Comparison of ENCODE assay signal across 15 mouse cellular contexts in the genomic region with DNA sequence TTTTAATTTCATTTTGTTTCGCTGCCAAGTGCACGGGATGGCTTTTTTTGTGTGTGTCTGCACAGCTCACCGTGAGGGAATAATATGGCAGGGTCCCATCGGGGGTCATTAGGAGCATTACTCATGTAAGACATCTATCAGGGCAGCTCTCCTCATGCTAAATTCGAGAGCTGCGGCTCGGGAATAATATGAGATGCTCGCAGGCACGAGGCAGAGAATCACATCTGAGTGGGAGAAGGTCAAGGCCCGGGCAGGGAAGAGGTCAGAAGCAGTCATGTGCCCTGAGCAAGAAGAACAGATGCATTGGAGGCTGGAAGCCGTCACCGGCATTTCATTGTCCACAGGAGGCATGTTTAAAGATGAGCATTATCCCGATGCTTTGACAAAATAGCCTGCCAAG.
DNase-seq lines count a peak whose midpoint lies in the region; ATAC-seq and TF ChIP-seq lines count a peak whose summit lies in the region.
"Had no signal": no experiment of that assay in that cellular context is flagged by ENCODE, and none has a peak within 500 bp of the region (broad histone marks: within the 10 kb centered on the region; RNA-seq: fewer than 3 reads in every experiment).

No protein-coding gene starts in this region.

- no peaks in the 10 kb centered on the region for H3K4me1 ChIP-seq in cerebellum, adult 2 months (ENCODE audit: control insufficient read depth, insufficient read depth, low read length)
- H3K4me1 ChIP-seq in hindbrain, embryonic 13.5 days (replicated peaks) = peaks cover 23% of the 10 kb centered on the region
- peaks cover 24% of the 10 kb centered on the region for H3K4me1 ChIP-seq in midbrain, embryonic 16.5 days (ENCODE audit: control insufficient read depth, insufficient read depth, low read length)
- H3K4me1 ChIP-seq: stomach, embryonic 15.5 days had no signal

- 20% methylated on average over 13 of the region's 13 CpGs for WGBS in cerebellum, adult 2 months
- WGBS in hindbrain, embryonic 13.5 days = 9% methylated on average over 13 of the region's 13 CpGs
- WGBS in midbrain, embryonic 16.5 days = 9% methylated on average over 13 of the region's 13 CpGs

- intact Hi-C loops in heart, postnatal 10 days (cut with DNase I) = no loop called here

- TF ChIP-seq CTCF in cerebellum, adult 2 months (IDR thresholded peaks at IDR 0.05; ENCODE audit: borderline replicate concordance, insufficient read depth, low read depth, low read length) = no peak

- no peak for TF ChIP-seq POLR2A in cerebellum, adult 2 months (IDR thresholded peaks at IDR 0.05; ENCODE audit: borderline replicate concordance, insufficient read depth, low read length)

- DNase-seq in cerebellum, adult 2 months = peak; percentile 22 to 30
- DNase-seq in cerebellum, postnatal 4 days (ENCODE audit: low spot score in 2 of 2) = no peak
- peak; percentile 69 for DNase-seq in embryo, embryonic 10 days (ENCODE audit: low spot score)
- no peak for DNase-seq in heart, postnatal 10 days
- no peak for DNase-seq in yolk sac, embryonic 10.5 days (ENCODE audit: low spot score)
- no peak for DNase-seq in c-Kit-positive CD71-positive TER-119-positive erythroid progenitor cells, embryonic 14.5 days (ENCODE audit: low spot score)
- DNase-seq: gastrocnemius, postnatal 14 days; kidney, postnatal 4 days; lung, postnatal 36 days; right cerebral cortex, postnatal 25 days had no signal

- no peak; the same call in 1 of the 2 replicates for ATAC-seq in hindbrain, embryonic 13.5 days (ENCODE audit: low FRiP score)
- peak; percentile 64 for ATAC-seq in midbrain, embryonic 16.5 days
- ATAC-seq: intestine, postnatal 0 days had no signal

- H3K4me3 ChIP-seq in cerebellum, adult 2 months (replicated peaks; ENCODE audit: insufficient read depth, low read depth, low read length) = no peak overlapping the region
- H3K4me3 ChIP-seq in hindbrain, embryonic 13.5 days = peak overlapping the region; percentile 7; the same call in 1 of the 2 replicates
- H3K4me3 ChIP-seq in midbrain, embryonic 16.5 days (ENCODE audit: low read depth, low read length) = no peak overlapping the region; the same call in 1 of the 2 replicates
- H3K4me3 ChIP-seq: stomach, embryonic 15.5 days had no signal

- no peaks in the 10 kb centered on the region for H3K36me3 ChIP-seq in hindbrain, embryonic 13.5 days
- H3K36me3 ChIP-seq in midbrain, embryonic 16.5 days (ENCODE audit: control insufficient read depth, insufficient read depth, low read length) = no peaks in the 10 kb centered on the region
- H3K36me3 ChIP-seq: stomach, embryonic 15.5 days had no signal

- peak overlapping the region; percentile 60 for H3K9ac ChIP-seq in hindbrain, embryonic 13.5 days
- 0 out of 2 replicates have a peak overlapping the region, but pooled peaks have one; percentile 46 for H3K9ac ChIP-seq in midbrain, embryonic 16.5 days (ENCODE audit: low read depth, low read length)
- H3K9ac ChIP-seq: liver, embryonic 14.5 days; stomach, embryonic 15.5 days had no signal

- no peak overlapping the region for H3K27ac ChIP-seq in cerebellum, adult 2 months (ENCODE audit: insufficient read depth, low read length)
- peak overlapping the region; percentile 84 for H3K27ac ChIP-seq in hindbrain, embryonic 13.5 days
- H3K27ac ChIP-seq in midbrain, embryonic 16.5 days (ENCODE audit: low read length) = peak overlapping the region; percentile 71
- H3K27ac ChIP-seq: liver, embryonic 14.5 days; stomach, embryonic 15.5 days had no signal

- no peaks in the 10 kb centered on the region for H3K9me3 ChIP-seq in hindbrain, embryonic 13.5 days
- H3K9me3 ChIP-seq in midbrain, embryonic 16.5 days (replicated peaks; ENCODE audit: control insufficient read depth, low read length, poor library complexity, severe bottlenecking) = no peaks in the 10 kb centered on the region
- H3K9me3 ChIP-seq: stomach, embryonic 15.5 days had no signal

- peak overlapping the region; percentile 48 for H3K4me2 ChIP-seq in hindbrain, embryonic 13.5 days
- peak overlapping the region; percentile 49 for H3K4me2 ChIP-seq in midbrain, embryonic 16.5 days (ENCODE audit: low read length)
- H3K4me2 ChIP-seq: stomach, embryonic 15.5 days had no signal

- no peaks in the 10 kb centered on the region for H3K27me3 ChIP-seq in cerebellum, adult 2 months (ENCODE audit: control insufficient read depth, insufficient read depth, low read length)
- H3K27me3 ChIP-seq in hindbrain, embryonic 13.5 days = no peaks in the 10 kb centered on the region
- H3K27me3 ChIP-seq in midbrain, embryonic 16.5 days (ENCODE audit: control insufficient read depth, insufficient read depth, low read depth, low read length) = no peaks in the 10 kb centered on the region
- H3K27me3 ChIP-seq: stomach, embryonic 15.5 days had no signal

Comparison
In these comparisons a context has a peak if more than half of its experiments do, and no peak if none do; other contexts are left out.
1. DNase-seq: peak in cerebellum, adult 2 months (2 of 2) and embryo, embryonic 10 days (single experiment); none in cerebellum, postnatal 4 days (0 of 2), heart, postnatal 10 days (0 of 2), yolk sac, embryonic 10.5 days (single experiment) and c-Kit-positive CD71-positive TER-119-positive erythroid progenitor cells, embryonic 14.5 days (single experiment).